Comparison of ENCODE assay signal across 30 mouse cellular contexts in the genomic region with DNA sequence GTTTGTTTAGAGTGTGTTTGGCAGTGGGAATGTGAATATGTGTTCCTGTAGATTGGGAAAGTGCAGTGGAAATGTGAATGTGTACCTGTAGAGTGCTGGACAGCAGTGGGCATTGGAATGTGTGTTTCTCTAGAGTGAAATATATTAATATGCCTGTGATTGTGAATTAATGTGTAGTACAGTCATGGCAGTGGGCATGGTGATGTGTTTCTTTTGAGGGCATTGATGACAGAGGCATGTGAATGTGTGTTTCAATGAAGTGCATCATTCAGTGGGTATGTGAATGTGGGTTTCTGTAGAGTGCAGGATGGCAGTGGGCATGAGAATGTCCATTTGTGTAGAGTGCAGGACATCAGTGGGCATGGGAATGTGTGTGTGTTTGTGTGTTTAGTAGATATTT. TPM values are rescaled to one million over a fixed set of nuclear protein-coding genes. Genes with fewer than 3 reads are reported as not detected.
"Had no signal": no experiment of that assay in that cellular context is flagged by ENCODE, and none has a peak within 500 bp of the region (broad histone marks: within the 10 kb centered on the region; RNA-seq: fewer than 3 reads in every experiment).

No protein-coding gene starts in this region.

RNA-seq across cellular contexts. Expression of a gene that starts 27.7 kb away (rescaled TPM):
- polyA plus RNA-seq: limb, embryonic 10.5 days; limb, embryonic 11.5 days; limb, embryonic 12.5 days; limb, embryonic 13.5 days; limb, embryonic 14.5 days; limb, embryonic 15.5 days; liver, adult 2 months; liver, embryonic 11.5 days; liver, embryonic 12.5 days; liver, embryonic 13.5 days; liver, embryonic 14.5 days; liver, embryonic 15.5 days; liver, embryonic 16.5 days; liver, postnatal 0 days; lung, adult 2 months; lung, embryonic 14.5 days; lung, embryonic 15.5 days; lung, embryonic 16.5 days; lung, postnatal 0 days; macrophage; midbrain, embryonic 10.5 days; midbrain, embryonic 11.5 days; midbrain, embryonic 12.5 days; midbrain, embryonic 13.5 days; midbrain, embryonic 14.5 days; midbrain, embryonic 15.5 days; midbrain, embryonic 16.5 days; midbrain, postnatal 0 days; myocyte; neural tube, embryonic 12.5 days had no signal
